9 mouse cellular contexts compared by ENCODE assay signal in the genomic region with DNA sequence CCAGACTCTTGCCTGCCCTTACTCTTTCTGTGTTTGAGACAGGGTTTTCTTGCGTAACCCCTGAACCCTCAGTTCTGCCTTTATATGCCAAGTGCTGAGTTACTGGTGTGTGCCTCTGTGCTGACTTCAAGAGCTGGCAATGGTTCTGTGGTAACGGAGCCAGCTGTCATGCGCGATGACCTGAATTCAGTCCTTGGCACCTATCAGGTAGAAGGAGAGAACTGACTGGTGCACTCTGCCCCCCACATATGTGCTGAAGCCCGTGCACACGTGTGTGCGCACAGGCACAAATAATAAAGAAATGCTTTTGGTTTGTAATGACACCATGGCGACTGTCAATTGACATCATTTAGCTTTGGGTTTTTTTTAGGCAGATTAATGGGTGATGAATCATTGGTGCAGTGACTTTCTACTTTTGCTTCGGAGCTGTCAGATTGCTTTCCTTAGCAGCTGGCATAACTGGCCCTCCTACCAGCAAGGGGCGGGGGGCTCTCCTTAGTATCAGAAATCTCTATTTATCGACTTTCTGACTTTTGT. TPM values are rescaled to one million over a fixed set of nuclear protein-coding genes. Genes with fewer than 3 reads are reported as not detected.
DNase-seq lines count a peak whose midpoint lies in the region; ATAC-seq lines count a peak whose summit lies in the region.
"Had no signal": no experiment of that assay in that cellular context is flagged by ENCODE, and none has a peak within 500 bp of the region (broad histone marks: within the 10 kb centered on the region; RNA-seq: fewer than 3 reads in every experiment).

No protein-coding gene starts in this region.

- H3K27ac ChIP-seq in forebrain, embryonic 14.5 days (ENCODE audit: low read depth, low read length) = no peak overlapping the region
- H3K27ac ChIP-seq: liver, embryonic 13.5 days had no signal

- H3K4me3 ChIP-seq in forebrain, embryonic 14.5 days (ENCODE audit: low read depth, low read length) = no peak overlapping the region
- H3K4me3 ChIP-seq: liver, embryonic 13.5 days had no signal

- DNase-seq in left cerebral cortex, postnatal 4 days = peak; percentile 51
- no peak for DNase-seq in left cerebral cortex, adult 9 months (ENCODE audit: low spot score in 2 of 2)
- peak; percentile 41 to 54 for DNase-seq in adrenal gland, adult 18-20 months (ENCODE audit: low spot score in 2 of 2)
- DNase-seq in cerebellum, adult 9-11 months = peak; percentile 90
- peak; percentile 48 to 66 for DNase-seq in heart, postnatal 10 days
- DNase-seq in forebrain, embryonic 14.5 days (ENCODE audit: low spot score) = no peak
- DNase-seq in layer of hippocampus, postnatal 25 days (ENCODE audit: extremely low spot score in 1 of 2, low spot score in 1 of 2) = no peak
- DNase-seq: liver, embryonic 13.5 days had no signal

- peaks cover 37% of the 10 kb centered on the region for H3K4me1 ChIP-seq in forebrain, embryonic 14.5 days (ENCODE audit: control insufficient read depth, insufficient read depth, low read length)

- 83% methylated on average over 11 of the region's 11 CpGs for WGBS in forebrain, embryonic 14.5 days

- intact Hi-C loops in left cerebral cortex, postnatal 4 days (cut with DNase I) = no loop called here
- intact Hi-C loops in heart, postnatal 10 days (cut with DNase I) = loop anchor here (2.0 kb wide), 1 partner anchor 30 kb away; no protein-coding TSS in a partner anchor

- no peak overlapping the region for H3K4me2 ChIP-seq in forebrain, embryonic 14.5 days (ENCODE audit: low read length)
- H3K4me2 ChIP-seq: liver, embryonic 13.5 days had no signal

- no peaks in the 10 kb centered on the region for H3K27me3 ChIP-seq in forebrain, embryonic 14.5 days (replicated peaks; ENCODE audit: control insufficient read depth, insufficient read depth, low read length)

- no peaks in the 10 kb centered on the region for H3K36me3 ChIP-seq in forebrain, embryonic 14.5 days (ENCODE audit: control insufficient read depth, insufficient read depth, low read length)
- H3K36me3 ChIP-seq: liver, embryonic 13.5 days had no signal

- no peaks in the 10 kb centered on the region for H3K9me3 ChIP-seq in forebrain, embryonic 14.5 days (replicated peaks; ENCODE audit: control insufficient read depth, low read length)
- H3K9me3 ChIP-seq: liver, embryonic 13.5 days had no signal

- no peak for ATAC-seq in forebrain, embryonic 14.5 days
- ATAC-seq in activated CD4-positive, CD25-positive, alpha-beta regulatory T cell, adult 4 months = no peak

- no peak overlapping the region for H3K9ac ChIP-seq in forebrain, embryonic 14.5 days (ENCODE audit: low read length)
- H3K9ac ChIP-seq: liver, embryonic 13.5 days had no signal

RNA-seq across cellular contexts. Expression of a gene that starts 38.2 kb away (rescaled TPM):
- 100 to 1,000 TPM; 200 to 212 TPM for total RNA-seq in left cerebral cortex, postnatal 4 days (2021)
- total RNA-seq in adrenal gland, adult 18-20 months (2021) = 10 to 100 TPM; 36.5 to 49.3 TPM
- 10 to 100 TPM; 41.0 to 41.2 TPM for total RNA-seq in heart, postnatal 10 days (2021)
- polyA plus RNA-seq in forebrain, embryonic 14.5 days (2014; fragmentation: Nextera tagmentation; extraction: Ambion mirVana) = 54.2 and 63.7 TPM in 2 replicates
- polyA plus RNA-seq in activated CD4-positive, CD25-positive, alpha-beta regulatory T cell, adult 4 months (2017; shearing (Covaris generic)) = 1 to 10 TPM; 3.2 to 5.6 TPM
- 100 to 1,000 TPM; 137 to 156 TPM for total RNA-seq in layer of hippocampus, postnatal 25 days (2021)

RNA-seq across cellular contexts. Expression of a gene that starts 38.5 kb away (rescaled TPM):
- 10 to 100 TPM; 94.0 to 95.0 TPM for total RNA-seq in left cerebral cortex, postnatal 4 days (2021)
- 10 to 100 TPM; 45.9 TPM for total RNA-seq in adrenal gland, adult 18-20 months (2021)
- total RNA-seq in heart, postnatal 10 days (2021) = 10 to 100 TPM; 30.0 to 32.2 TPM
- polyA plus RNA-seq in forebrain, embryonic 14.5 days (2014; fragmentation: Nextera tagmentation; extraction: Ambion mirVana) = 104 and 119 TPM in 2 replicates
- 10 to 100 TPM; 67.0 to 69.8 TPM for polyA plus RNA-seq in activated CD4-positive, CD25-positive, alpha-beta regulatory T cell, adult 4 months (2017; shearing (Covaris generic))
- 100 to 1,000 TPM in 1 of 2 experiments, 10 to 100 TPM in 1; 87.4 to 109 TPM for total RNA-seq in layer of hippocampus, postnatal 25 days (2021)

Comparison
In these comparisons a context has a peak if more than half of its experiments do, and no peak if none do; other contexts are left out.
1. DNase-seq: peak in left cerebral cortex, postnatal 4 days (single experiment), adrenal gland, adult 18-20 months (2 of 2), cerebellum, adult 9-11 months (single experiment) and heart, postnatal 10 days (2 of 2); none in left cerebral cortex, adult 9 months (0 of 2), forebrain, embryonic 14.5 days (single experiment) and layer of hippocampus, postnatal 25 days (0 of 2).